8 mouse cellular contexts compared by ENCODE assay signal in genomic region chr15:5236538-5236937, GRCm38 (mm10). TPM values are rescaled to one million over a fixed set of nuclear protein-coding genes. Genes with fewer than 3 reads are reported as not detected.
DNase-seq lines count a peak whose midpoint lies in the region; ATAC-seq lines count a peak whose summit lies in the region.

No protein-coding gene starts in this region.

- peak; percentile 82; the same call in 1 of the 2 replicates for ATAC-seq in forebrain, embryonic 12.5 days (ENCODE audit: low FRiP score)
- ATAC-seq in hindbrain, embryonic 12.5 days (ENCODE audit: low FRiP score), result peak; percentile 81; the same call in 1 of the 2 replicates

- H3K36me3 ChIP-seq in forebrain, embryonic 12.5 days (replicated peaks), result no peaks in the 10 kb centered on the region
- H3K36me3 ChIP-seq in hindbrain, embryonic 12.5 days, result no peaks in the 10 kb centered on the region

- H3K4me1 ChIP-seq in forebrain, embryonic 12.5 days, result no peaks in the 10 kb centered on the region
- H3K4me1 ChIP-seq in hindbrain, embryonic 12.5 days, result no peaks in the 10 kb centered on the region

- peaks cover 21% of the 10 kb centered on the region for H3K27me3 ChIP-seq in forebrain, embryonic 12.5 days
- H3K27me3 ChIP-seq in hindbrain, embryonic 12.5 days, result peaks cover 17% of the 10 kb centered on the region

- H3K9ac ChIP-seq in forebrain, embryonic 12.5 days, result no peak overlapping the region
- no peak overlapping the region for H3K9ac ChIP-seq in hindbrain, embryonic 12.5 days

- H3K9me3 ChIP-seq in forebrain, embryonic 12.5 days, result no peaks in the 10 kb centered on the region
- no peaks in the 10 kb centered on the region for H3K9me3 ChIP-seq in hindbrain, embryonic 12.5 days (replicated peaks)

- WGBS in forebrain, embryonic 12.5 days, result 18% methylated on average over 6 of the region's 6 CpGs
- 16% methylated on average over 6 of the region's 6 CpGs for WGBS in hindbrain, embryonic 12.5 days

- H3K4me2 ChIP-seq in forebrain, embryonic 12.5 days, result no peak overlapping the region
- no peak overlapping the region for H3K4me2 ChIP-seq in hindbrain, embryonic 12.5 days (replicated peaks)

- no peak overlapping the region for H3K4me3 ChIP-seq in forebrain, embryonic 12.5 days (replicated peaks)
- H3K4me3 ChIP-seq in hindbrain, embryonic 12.5 days, result no peak overlapping the region

- peak; percentile 44 for DNase-seq in MEL-GATA-1-ER (ENCODE audit: extremely low read depth, low read depth)
- DNase-seq in c-Kit-positive CD71-positive TER-119-negative erythroid progenitor cells, embryonic 14.5 days (ENCODE audit: low read depth), result peak; percentile 85
- DNase-seq in layer of hippocampus, postnatal 36 days, result peak; percentile 63 to 70
- peak; percentile 71 to 82 for DNase-seq in lung, postnatal 4 days
- peak; percentile 78 for DNase-seq in retina, postnatal 1 day
- DNase-seq in thymus, postnatal 4 days, result peak; percentile 92

- H3K27ac ChIP-seq in forebrain, embryonic 12.5 days, result no peak overlapping the region
- H3K27ac ChIP-seq in hindbrain, embryonic 12.5 days, result no peak overlapping the region

RNA-seq across cellular contexts. Expression of gene Ptger4, which starts 7.4 kb away (rescaled TPM):
- polyA plus RNA-seq in forebrain, embryonic 12.5 days (2016; fragmentation: Nextera tagmentation; extraction: Ambion mirVana), result 0.82 and 0.84 TPM in 2 replicates
- 2.1 and 2.4 TPM in 2 replicates for polyA plus RNA-seq in hindbrain, embryonic 12.5 days (2016; fragmentation: Nextera tagmentation; extraction: Ambion mirVana)
- total RNA-seq in layer of hippocampus, postnatal 36 days (2021), result under 1 TPM; 0.96 to 1.00 TPM

RNA-seq across cellular contexts. Expression of gene Ttc33, which starts 51.2 kb away (rescaled TPM):
- 42.4 and 46.2 TPM in 2 replicates for polyA plus RNA-seq in forebrain, embryonic 12.5 days (2016; fragmentation: Nextera tagmentation; extraction: Ambion mirVana)
- 45.8 and 48.0 TPM in 2 replicates for polyA plus RNA-seq in hindbrain, embryonic 12.5 days (2016; fragmentation: Nextera tagmentation; extraction: Ambion mirVana)
- total RNA-seq in layer of hippocampus, postnatal 36 days (2021), result 10 to 100 TPM; 77.0 to 82.6 TPM
